Mouse (Mus musculus): ENCODE results near the gene Apobec1.

DNA sequence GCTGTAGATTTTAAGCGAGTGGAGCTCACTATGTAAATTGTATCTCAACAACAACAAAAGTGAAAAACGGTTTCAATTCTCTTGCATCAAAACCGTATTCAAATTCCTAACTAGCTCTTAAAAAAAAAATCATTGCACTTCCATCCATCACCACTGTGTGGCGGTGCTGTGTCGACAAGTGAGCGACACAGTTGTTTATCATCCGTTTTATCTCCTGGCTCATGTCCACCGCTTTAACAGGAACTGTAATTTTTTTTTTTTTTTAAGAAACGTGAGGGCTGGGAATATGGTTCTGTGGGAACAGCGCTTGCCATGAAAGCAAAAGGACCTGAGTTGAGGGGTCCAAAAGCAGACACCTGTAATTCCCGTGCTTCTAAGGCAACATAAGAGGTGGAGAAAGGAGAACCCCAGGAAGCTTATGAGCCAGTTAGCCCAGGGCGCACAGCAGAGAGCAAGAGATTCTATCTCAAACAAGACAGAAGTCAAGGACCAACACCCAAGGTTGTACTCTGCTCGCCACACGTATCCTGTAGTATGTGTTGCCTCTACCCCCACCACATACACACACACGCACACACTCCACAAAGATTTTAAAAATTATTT, 45.2 kb downstream of the Apobec1 start:
- TF ChIP-seq CTCF (IDR thresholded peaks at IDR 0.05; ENCODE audit: low read depth, low read length) (no peak), POLR2A (IDR thresholded peaks at IDR 0.05; ENCODE audit: borderline replicate concordance, low read depth, low read length) (no peak)

All from bone marrow macrophage, adult 2 months (primary cell).